Mouse (Mus musculus) intestine, embryonic 16.5 days (tissue): ENCODE measurements around the gene Psip1. TPM values are rescaled to one million over a fixed set of nuclear protein-coding genes. Genes with fewer than 3 reads are reported as not detected.

Source experiments
- ATAC-seq: fragments of 200-750 bp; cut with Nextera tagmentation; 2 replicates; pipeline ENCODE4 v1.8.0; 2017; ENCODE audit warnings: moderate TSS enrichment, moderate library complexity
- H3K27ac ChIP-seq: fragments of 300-500 bp; sonication (generic); 2 replicates; pipeline ENCODE4 v1.5.1; 2014; ENCODE audit warnings: mild to moderate bottlenecking, low read length
- H3K27me3 ChIP-seq: fragments of 300-500 bp; sonication (generic); replicated peaks from 2 replicates; pipeline ENCODE4 v1.6.1; 2014; ENCODE audit warnings: low read length, control low read depth, mixed read lengths; ENCODE audit not compliant: control insufficient read depth, insufficient read depth
- H3K36me3 ChIP-seq: fragments of 300-500 bp; sonication (generic); 2 replicates; pipeline ENCODE4 v1.6.1; 2014; ENCODE audit warnings: low read length, control low read depth; ENCODE audit not compliant: control insufficient read depth, insufficient read depth
- H3K4me1 ChIP-seq: fragments of 300-500 bp; sonication (generic); 2 replicates; pipeline ENCODE4 v1.6.1; 2014; ENCODE audit warnings: low read length, control low read depth, mixed read lengths; ENCODE audit not compliant: control insufficient read depth, insufficient read depth
- H3K4me2 ChIP-seq: fragments of 300-500 bp; sonication (generic); 2 replicates; pipeline ENCODE4 v1.6.1; 2014; ENCODE audit warnings: low read depth, low read length, control low read depth
- H3K4me3 ChIP-seq: fragments of 300-500 bp; sonication (generic); 2 replicates; pipeline ENCODE4 v1.5.1; 2014; ENCODE audit warnings: mild to moderate bottlenecking, low read length
- H3K9ac ChIP-seq: fragments of 300-500 bp; sonication (generic); 2 replicates; pipeline ENCODE4 v1.6.1; 2014; ENCODE audit warnings: low read depth, low read length
- H3K9me3 ChIP-seq: fragments of 300-500 bp; sonication (generic); 2 replicates; pipeline ENCODE4 v1.6.1; 2016; ENCODE audit warnings: low read length, control low read depth; ENCODE audit not compliant: control insufficient read depth
- WGBS: fragments of 180-500 bp; shearing (Covaris S2); extraction: QIAGEN DNeasy Blood & Tissue Kit; methylation state at CpG from one replicate; pipeline ENCODE4 v1.1.7; 2014; 5-methylcytosine and 5-hydroxymethylcytosine counted together
- polyA plus RNA-seq: library from polyadenylated mRNA; unstranded; fragments of >200 nt; fragmentation: Nextera tagmentation; extraction: Ambion mirVana; gene quantifications from 2 replicates; pipeline ENCODE4 v1.2.1, GENCODE M21; 2015

The Psip1 gene
- polyA plus RNA-seq, 1 experiment from 2014 or later, result 56.3 TPM

- no peak overlapping the region for H3K9ac ChIP-seq
- no peak overlapping the region for H3K27ac ChIP-seq
- 97% methylated on average over 8 of the region's 8 CpGs for WGBS
- no peak overlapping the region for H3K4me2 ChIP-seq
- H3K27me3 ChIP-seq, result no peaks in the 10 kb centered on the region
- H3K4me1 ChIP-seq, result no peaks in the 10 kb centered on the region
- H3K4me3 ChIP-seq, result no peak overlapping the region
- peaks cover 9% of the 10 kb centered on the region; the same call in 1 of the 2 replicates for H3K36me3 ChIP-seq
- H3K9me3 ChIP-seq, result no peaks in the 10 kb centered on the region
- ATAC-seq, result no peak
Observed at GRCm38 (mm10) chr4:83436375-83436774, 49.9 kb downstream of the Psip1 start.

GRCm38 (mm10) chr4:83432901-83433300, 53.4 kb downstream of the Psip1 start:
- no peak overlapping the region for H3K4me2 ChIP-seq
- no peak overlapping the region for H3K9ac ChIP-seq
- H3K36me3 ChIP-seq, result peaks cover 9% of the 10 kb centered on the region
- H3K4me3 ChIP-seq, result no peak overlapping the region
- ATAC-seq, result no peak
- no peaks in the 10 kb centered on the region for H3K9me3 ChIP-seq
- no peaks in the 10 kb centered on the region for H3K4me1 ChIP-seq
- H3K27me3 ChIP-seq, result no peaks in the 10 kb centered on the region
- WGBS, result 91% methylated on average over 6 of the region's 6 CpGs
- H3K27ac ChIP-seq, result no peak overlapping the region

GRCm38 (mm10) chr4:83431950-83432349, 54.3 kb downstream of the Psip1 start:
- no peaks in the 10 kb centered on the region for H3K9me3 ChIP-seq
- no peak overlapping the region for H3K27ac ChIP-seq
- H3K9ac ChIP-seq, result no peak overlapping the region
- H3K4me2 ChIP-seq, result no peak overlapping the region
- WGBS, result 89% methylated on average over 7 of the region's 7 CpGs
- H3K36me3 ChIP-seq, result peaks cover 6% of the 10 kb centered on the region
- H3K4me3 ChIP-seq, result no peak overlapping the region
- no peaks in the 10 kb centered on the region for H3K4me1 ChIP-seq
- H3K27me3 ChIP-seq, result no peaks in the 10 kb centered on the region
- ATAC-seq, result no peak

- ATAC-seq, result no peak
- WGBS, result 91% methylated on average over 4 of the region's 4 CpGs
- Histone ChIP-seq H3K27ac (no peak overlapping the region), H3K27me3 (no peaks in the 10 kb centered on the region), H3K4me2 (no peak overlapping the region), H3K9ac (no peak overlapping the region), H3K36me3 (peaks cover 7% of the 10 kb centered on the region; the same call in 1 of the 2 replicates), H3K4me1 (no peaks in the 10 kb centered on the region), H3K9me3 (no peaks in the 10 kb centered on the region), H3K4me3 (no peak overlapping the region)
Observed at GRCm38 (mm10) chr4:83428845-83429244, 57.4 kb downstream of the Psip1 start.

GRCm38 (mm10) chr4:83427696-83428095, 58.6 kb downstream of the Psip1 start:
- H3K4me1 ChIP-seq, result no peaks in the 10 kb centered on the region
- no peak overlapping the region for H3K4me2 ChIP-seq
- no peak overlapping the region for H3K27ac ChIP-seq
- no peaks in the 10 kb centered on the region for H3K27me3 ChIP-seq
- 95% methylated on average over 8 of the region's 8 CpGs for WGBS
- peaks cover 11% of the 10 kb centered on the region; the same call in 1 of the 2 replicates for H3K36me3 ChIP-seq
- no peak for ATAC-seq
- H3K4me3 ChIP-seq, result no peak overlapping the region
- H3K9ac ChIP-seq, result no peak overlapping the region
- no peaks in the 10 kb centered on the region for H3K9me3 ChIP-seq

- no peak overlapping the region for H3K4me3 ChIP-seq
- WGBS, result 96% methylated on average over 7 of the region's 7 CpGs
- no peak overlapping the region for H3K27ac ChIP-seq
- no peaks in the 10 kb centered on the region for H3K27me3 ChIP-seq
- H3K9ac ChIP-seq, result no peak overlapping the region
- H3K36me3 ChIP-seq, result peaks cover 11% of the 10 kb centered on the region; the same call in 1 of the 2 replicates
- H3K4me1 ChIP-seq, result no peaks in the 10 kb centered on the region
- no peak overlapping the region for H3K4me2 ChIP-seq
- no peak for ATAC-seq
- H3K9me3 ChIP-seq, result no peaks in the 10 kb centered on the region
Observed at GRCm38 (mm10) chr4:83427141-83427540, 59.1 kb downstream of the Psip1 start.

- H3K4me2 ChIP-seq, result no peak overlapping the region
- H3K4me1 ChIP-seq, result no peaks in the 10 kb centered on the region
- no peak for ATAC-seq
- WGBS, result 94% methylated on average over 4 of the region's 4 CpGs
- no peak overlapping the region for H3K4me3 ChIP-seq
- no peaks in the 10 kb centered on the region for H3K9me3 ChIP-seq
- no peak overlapping the region for H3K9ac ChIP-seq
- H3K27ac ChIP-seq, result no peak overlapping the region
- H3K36me3 ChIP-seq, result peaks cover 11% of the 10 kb centered on the region; the same call in 1 of the 2 replicates
- no peaks in the 10 kb centered on the region for H3K27me3 ChIP-seq
Observed at GRCm38 (mm10) chr4:83425119-83425518, 61.1 kb downstream of the Psip1 start.

- Histone ChIP-seq H3K9me3 (no peaks in the 10 kb centered on the region), H3K27me3 (no peaks in the 10 kb centered on the region), H3K4me1 (peaks cover 4% of the 10 kb centered on the region; the same call in 1 of the 2 replicates), H3K4me2 (no peak overlapping the region), H3K36me3 (peaks cover 11% of the 10 kb centered on the region; the same call in 1 of the 2 replicates), H3K4me3 (no peak overlapping the region), H3K27ac (no peak overlapping the region), H3K9ac (no peak overlapping the region)
- WGBS, result 95% methylated on average over 6 of the region's 6 CpGs
- ATAC-seq, result no peak
Observed at GRCm38 (mm10) chr4:83423641-83424040, 62.6 kb downstream of the Psip1 start.

- no peak for ATAC-seq
- Histone ChIP-seq H3K36me3 (0 out of 2 replicates have a peak, but pooled peaks cover 7% of the 10 kb centered on the region), H3K9ac (peak overlapping the region; percentile 87; the same call in 1 of the 2 replicates), H3K4me2 (peak overlapping the region; percentile 81), H3K9me3 (no peaks in the 10 kb centered on the region), H3K27ac (no peak overlapping the region), H3K4me1 (peaks cover 7% of the 10 kb centered on the region; the same call in 1 of the 2 replicates), H3K27me3 (no peaks in the 10 kb centered on the region), H3K4me3 (peak overlapping the region; percentile 82)
- 52% methylated on average over 2 of the region's 2 CpGs for WGBS
Observed at GRCm38 (mm10) chr4:83418781-83419180, 67.5 kb downstream of the Psip1 start.

- under 1% methylated on average over 30 of the region's 30 CpGs for WGBS
- Histone ChIP-seq H3K4me3 (peak overlapping the region; percentile 82), H3K27me3 (no peaks in the 10 kb centered on the region), H3K36me3 (no peaks in the 10 kb centered on the region), H3K9me3 (no peaks in the 10 kb centered on the region), H3K9ac (peak overlapping the region; percentile 87), H3K4me2 (peak overlapping the region; percentile 81), H3K4me1 (peaks cover 7% of the 10 kb centered on the region; the same call in 1 of the 2 replicates), H3K27ac (peak overlapping the region; percentile 87)
- ATAC-seq, result peak; percentile 67; the same call in 1 of the 2 replicates
Observed at GRCm38 (mm10) chr4:83417820-83418186, 68.5 kb downstream of the Psip1 start.
